Mouse (Mus musculus) cerebellum, postnatal 36 days (tissue): ENCODE results near the gene Fnip2.

Source experiments
- DNase-seq, 2 experiments: peaks; one replicate each; pipeline ENCODE4 v3.0.0; 2021 to 2022; ENCODE audit warnings: mixed read lengths in 2 of 2

Gene Fnip2

DNA sequence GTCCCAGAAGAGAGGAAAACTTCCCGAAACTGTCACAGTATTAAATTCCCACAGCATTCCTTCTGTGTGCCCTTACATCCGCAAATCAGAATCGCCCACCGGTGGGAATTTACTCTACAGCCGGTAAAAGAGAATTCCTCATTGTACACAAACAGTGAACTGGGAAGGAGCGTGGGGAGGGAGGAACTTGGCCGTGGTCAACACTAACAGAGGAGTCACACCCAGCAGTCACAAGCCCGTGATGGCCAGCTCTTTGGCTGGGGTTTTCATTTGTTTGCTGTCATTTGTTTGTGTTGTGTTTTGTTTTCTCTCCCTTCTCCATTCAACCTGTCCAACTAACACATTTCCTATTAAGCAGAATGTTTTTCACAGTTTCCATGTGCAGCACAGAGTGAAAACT, 39.7 kb downstream of the Fnip2 start:
- DNase-seq: no peak

DNA sequence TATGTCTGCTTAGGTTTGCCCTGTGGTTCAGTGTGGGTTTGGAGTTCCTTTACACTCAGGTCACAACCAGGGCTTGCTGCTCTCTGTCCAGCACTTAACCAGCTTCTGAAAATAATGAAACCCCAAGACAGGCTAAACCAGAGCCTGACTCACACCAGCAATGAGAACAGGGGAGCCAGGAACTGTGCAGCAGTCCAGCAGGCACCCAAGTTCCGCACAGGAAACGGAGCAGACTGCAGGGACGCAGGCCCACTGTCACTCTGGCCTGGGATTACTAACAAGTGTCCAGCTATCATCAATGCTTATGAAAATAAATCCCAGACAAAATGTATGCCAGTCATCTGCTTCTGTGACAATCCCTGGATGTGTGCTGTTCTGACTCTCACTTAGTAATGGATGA, 40.1 kb downstream of the Fnip2 start:
- DNase-seq: no peak

DNA sequence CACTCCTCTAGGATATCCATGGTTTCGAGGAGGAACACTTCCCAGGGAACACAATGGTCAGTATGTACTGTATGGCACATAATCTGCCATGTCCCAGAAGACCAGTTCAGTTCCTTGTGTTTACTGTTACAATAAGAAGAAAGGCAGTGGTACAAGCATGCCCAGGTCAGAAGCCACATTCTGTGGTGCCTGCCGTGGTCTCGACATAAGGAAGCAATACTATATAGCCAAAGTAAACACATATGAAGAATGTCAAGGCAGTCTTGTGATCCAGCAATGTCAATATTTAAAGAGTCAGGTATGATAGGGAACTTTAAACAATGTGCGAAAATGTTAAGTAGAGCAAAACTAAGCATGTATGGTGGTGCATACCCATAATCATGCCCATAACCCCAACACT, 44.2 kb downstream of the Fnip2 start:
- DNase-seq: no peak

DNA sequence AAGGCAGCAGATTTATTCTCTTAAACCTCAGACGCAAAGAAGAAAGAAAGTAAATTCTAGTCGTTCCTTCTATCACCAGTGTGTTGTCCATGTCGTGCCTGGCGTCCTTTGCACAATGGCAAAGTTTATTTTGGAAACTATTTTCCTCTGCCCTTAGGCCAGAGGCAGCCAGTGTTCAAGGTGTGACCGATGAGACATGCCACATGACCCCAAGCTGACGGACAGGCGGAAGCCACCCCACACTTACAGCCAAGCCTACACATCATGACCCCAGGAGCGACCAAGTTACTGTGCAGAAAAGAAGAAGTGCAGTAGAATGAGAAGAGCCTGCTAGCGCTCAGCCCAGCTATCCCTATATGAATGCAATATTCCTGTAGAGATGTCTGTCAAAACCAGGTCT, 47.7 kb downstream of the Fnip2 start:
- no peak for DNase-seq

DNA sequence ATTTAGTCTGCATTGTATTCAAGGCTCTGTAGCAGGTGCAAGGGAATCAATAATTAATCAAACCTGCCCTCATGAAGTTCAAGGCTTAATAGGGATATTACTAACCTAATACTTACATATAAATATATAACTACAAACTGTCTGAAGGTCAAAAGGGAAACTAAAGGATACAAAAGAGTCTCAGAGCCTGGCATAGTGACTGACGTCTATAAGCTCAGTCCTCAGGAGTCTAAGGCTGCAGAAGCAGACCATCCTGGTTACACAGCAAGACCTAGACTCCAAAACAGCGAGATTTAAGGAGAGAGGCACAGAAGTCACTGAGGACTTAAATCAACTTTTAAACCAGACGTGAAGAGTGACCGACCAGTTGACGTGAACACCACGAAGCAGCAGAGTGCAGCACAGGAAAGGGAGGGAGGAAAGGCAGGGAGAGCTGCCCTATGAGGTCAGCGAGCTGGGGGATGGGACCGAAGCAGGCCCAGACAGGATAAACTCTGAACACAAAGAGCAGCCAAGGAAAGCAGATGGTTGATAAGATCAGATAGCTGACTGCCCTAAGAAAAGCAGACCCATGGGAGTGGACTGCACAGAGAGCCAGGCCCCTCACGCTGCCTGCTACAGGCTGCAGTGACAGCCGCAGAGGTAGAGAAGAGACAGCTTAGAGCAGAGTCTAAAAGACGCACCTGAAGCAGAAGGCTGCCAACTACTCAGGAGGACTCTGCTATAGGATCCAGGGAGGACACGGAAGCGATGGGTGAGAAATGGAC, 48.7 kb downstream of the Fnip2 start:
- DNase-seq: peak; percentile 67 to 70

DNA sequence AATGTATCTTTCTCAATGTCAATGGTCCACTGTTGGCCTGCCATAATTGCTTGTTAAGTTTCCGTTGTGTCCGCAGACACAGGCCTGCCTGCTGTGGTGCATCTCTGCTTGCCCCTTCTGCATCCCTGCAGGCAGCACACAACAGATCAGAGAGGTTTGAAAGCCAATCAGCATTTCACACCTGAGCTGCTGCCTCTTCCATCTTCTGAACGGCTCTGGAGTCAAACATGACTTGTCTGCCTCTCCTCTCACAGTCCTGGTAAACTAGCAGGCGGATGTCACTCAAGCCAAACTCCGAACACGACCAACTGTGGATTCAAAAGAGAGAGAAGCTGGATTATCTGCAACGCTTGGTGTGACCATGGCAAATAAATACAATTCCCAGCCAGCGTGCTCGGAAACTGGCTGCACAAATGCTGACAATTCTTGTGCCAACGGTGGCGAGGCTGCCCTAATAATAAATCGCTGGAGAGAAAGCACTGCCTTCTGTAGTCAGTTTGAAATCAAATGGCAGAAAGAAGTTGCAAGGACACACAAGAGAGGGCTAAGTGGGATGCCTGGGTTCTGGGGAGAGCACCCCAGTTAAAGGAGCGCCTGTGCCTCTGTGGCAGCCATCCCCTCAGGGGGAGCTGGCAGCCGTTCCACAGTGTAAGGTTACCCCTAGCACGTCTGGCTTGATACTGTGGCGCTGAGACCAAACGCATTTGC, 49.6 kb downstream of the Fnip2 start:
- DNase-seq: peak; percentile 63 to 72

DNA sequence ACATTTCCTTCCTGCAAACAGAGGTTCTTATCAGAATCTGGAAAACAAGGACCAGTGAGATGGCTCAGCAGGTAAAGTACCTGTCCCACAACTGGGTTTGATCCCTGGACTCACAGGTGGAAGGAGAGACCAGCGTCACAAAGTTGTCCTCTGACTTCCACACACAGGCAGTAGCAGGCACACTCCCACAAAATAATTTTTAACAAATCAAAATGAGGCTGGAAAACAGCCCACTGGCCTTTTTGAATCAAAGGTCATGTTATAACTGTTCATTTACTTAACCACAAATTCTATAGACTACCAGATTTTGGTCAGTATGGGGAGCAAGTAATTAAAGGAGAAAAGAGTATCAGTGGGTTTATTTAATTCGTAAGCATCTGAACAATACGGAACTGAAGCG, 50.6 kb downstream of the Fnip2 start:
- no peak for DNase-seq

DNA sequence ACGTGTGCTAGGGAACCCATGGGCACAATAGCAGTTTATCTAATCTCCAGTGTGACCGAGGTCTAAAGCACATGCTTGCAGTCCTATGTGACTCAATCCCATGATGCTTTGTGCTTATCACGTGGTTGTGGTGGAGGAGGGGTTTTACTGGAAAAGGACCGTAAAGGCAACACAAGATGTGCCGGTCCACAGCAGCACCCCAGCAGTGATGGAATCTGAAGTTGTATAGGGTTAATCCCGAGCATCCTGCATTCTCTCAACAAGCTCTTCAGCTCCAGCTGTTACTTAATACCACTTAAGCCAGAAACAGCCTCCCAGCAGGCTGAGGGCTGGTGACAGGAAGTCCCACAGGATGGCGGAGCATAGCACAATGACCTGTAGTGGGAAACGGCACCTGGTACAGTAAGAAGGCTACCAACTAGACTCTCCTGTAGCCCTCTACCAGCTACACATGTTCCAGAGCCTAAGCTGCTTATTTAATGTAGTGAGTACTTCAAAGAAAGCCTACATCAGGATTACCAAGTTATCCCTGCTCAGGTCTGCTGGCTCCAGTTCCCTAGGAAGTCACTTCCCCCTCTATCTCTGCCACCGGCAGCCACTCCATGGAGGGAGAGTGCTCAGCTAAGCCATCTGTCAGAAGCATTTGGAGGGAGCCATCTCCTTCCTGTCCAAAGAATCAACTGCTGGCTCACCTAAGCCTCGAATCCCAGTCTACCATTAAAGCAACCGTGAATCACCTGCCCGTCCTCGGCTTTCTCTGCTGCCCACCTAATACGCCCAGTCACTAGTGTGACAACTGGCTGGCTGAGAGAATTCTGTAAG, 51.3 kb downstream of the Fnip2 start:
- peak; percentile 66 to 68 for DNase-seq

DNA sequence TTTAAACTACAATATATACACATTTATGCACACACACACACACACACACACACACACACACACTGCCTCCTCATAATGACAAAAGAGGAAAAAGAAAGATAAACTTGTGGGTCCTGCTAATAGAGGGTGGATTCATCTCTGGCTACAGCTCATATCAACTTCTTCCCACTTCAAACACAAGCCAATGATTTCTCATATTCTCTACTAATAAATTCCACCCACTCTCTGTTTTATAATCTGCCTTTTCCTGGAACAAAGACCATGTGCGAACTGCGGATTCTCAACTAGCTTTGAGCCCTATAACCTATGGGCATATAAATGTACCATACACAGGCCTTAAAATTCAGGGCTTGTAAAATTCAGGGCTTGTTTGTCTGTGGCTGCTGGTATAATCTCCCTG, 53.3 kb downstream of the Fnip2 start:
- DNase-seq: no peak

DNA sequence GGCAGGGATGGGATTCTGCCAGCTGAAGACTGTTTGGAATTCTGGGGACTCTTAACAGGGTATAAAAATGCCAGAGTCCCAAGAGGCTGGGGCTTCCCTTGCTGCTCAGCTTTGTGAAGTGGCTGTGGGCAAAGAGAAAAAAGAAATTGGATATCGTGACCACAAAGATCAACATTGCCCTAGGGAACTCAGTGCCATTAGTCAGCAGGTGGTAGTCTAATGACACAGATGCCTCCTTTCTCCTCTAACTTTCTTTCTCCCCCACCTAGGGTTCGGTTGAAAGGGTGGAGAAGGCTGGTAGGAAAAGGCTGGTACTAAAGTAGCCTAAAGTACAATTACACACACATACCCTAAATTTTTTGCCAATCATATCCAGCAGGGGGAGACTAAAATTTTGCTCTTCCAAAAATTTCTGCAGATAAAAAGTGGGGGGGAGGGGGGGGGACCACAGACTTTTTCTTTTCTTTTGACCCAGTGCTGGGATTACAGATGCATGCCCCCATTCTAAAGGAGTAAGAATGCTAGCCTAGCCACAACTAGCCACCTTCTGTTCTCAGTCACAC, 66.3 kb downstream of the Fnip2 start:
- no peak for DNase-seq

DNA sequence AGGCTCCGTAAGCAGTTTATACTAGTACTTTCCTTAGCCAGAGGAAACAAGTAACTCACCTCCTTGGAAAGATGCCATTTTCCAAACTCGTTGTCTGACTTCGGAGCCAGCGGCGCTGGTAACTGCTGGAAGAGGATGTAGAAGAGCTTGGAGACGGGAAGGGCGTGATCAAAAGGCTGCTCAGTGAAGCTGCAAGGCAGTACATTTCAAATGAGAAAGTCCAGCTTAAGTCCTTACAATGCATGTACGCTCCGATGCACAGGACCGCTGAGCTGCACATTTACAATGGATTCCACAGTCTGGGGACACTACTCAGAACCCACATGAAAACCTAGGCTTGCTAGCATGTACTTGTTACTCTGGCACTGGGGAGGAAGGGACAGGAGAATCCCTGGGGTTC, 67.3 kb downstream of the Fnip2 start:
- no peak for DNase-seq

DNA sequence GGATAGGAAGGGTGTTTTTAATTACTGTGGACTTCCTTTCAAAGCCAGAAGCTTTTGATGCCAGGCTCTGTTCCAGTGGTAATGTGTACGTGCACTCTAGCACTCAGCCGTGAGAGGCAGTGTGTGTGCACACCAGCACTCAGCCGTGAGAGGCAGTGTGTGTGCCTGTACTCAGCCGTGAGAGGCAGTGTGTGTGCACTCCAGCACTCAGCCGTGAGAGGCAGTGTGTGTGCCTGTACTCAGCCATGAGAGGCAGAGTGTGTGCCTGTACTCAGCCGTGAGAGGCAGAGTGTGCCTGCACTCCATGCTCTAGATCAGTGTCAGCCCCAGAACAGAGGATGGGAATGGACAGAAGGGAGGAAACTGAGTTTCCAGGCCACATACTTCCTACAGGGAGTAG, 70.9 kb downstream of the Fnip2 start:
- DNase-seq: no peak

DNA sequence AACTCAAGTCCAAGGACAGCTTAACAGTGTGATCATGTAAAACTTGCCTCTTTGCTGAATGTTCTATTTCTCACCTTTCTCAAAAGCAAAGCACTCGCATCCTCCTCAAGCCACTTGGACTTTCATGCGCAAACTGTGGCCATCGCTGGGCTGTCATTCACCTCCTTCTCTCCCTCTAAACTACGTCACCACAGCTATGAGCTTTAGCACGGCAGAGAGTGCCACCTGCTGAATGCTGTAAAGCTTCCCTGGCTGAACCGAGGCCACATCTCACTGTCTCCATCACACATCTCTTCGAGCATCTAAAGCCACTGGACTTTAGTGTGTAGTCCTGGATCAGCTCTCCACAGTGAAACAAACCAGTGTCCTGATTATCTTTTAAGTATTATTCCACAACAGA, 72.4 kb downstream of the Fnip2 start:
- no peak for DNase-seq

DNA sequence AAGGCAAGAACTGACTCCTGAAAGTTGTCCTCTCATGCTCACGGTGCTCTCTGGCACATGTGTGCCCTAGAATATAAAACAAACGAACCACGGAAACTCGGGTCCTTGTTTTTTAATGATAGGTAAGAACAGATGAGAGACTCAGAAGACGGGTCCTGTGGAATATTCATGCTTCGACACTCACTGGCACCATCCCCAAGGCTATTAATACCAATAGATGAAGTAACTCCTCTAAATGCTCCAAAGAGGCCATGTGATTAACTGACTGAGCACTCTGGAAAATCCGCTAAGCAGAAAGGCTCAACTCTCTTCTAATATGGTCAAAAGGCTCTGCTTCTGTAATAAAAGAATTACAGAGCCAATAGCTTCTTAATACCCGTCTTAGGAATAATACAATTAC, 73.6 kb downstream of the Fnip2 start:
- no peak for DNase-seq

DNA sequence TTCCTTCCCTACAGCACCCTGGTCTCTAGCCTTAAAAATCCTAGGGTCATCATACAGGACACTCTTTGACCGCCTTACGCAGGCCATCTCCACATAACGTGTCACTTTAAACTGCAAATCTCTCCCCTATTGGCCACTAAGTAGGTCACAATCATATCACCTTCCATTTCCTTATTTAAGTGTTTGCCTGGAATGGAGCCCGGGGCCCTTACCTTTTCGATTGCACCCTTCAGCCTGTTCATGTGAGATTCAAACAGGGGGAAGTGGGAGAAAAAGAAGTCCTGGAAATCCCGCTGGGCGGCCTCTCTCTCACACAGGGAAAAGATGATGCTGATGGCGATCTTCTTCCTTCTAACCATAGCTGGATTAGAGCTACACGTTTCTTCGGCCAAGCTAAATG, 74.5 kb downstream of the Fnip2 start:
- DNase-seq: no peak

DNA sequence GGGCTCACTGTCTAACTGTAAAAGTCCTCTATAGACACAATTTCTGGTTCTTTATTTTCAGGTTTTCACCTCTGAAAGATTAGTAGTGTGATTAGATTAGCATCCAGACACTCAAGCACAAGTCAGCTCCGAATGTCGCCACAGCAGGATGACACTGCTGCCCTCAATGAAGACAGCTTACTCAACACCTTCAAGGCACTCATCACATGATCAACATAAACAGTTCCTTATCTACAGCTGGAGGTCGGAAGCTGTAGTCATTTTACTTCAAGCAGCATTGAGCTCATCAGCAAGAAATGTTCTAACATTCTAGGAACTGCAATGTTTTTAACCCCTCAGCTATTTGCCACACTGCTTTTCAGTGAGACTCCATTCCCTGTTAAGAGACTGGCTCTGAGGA, 76.0 kb downstream of the Fnip2 start:
- no peak for DNase-seq

DNA sequence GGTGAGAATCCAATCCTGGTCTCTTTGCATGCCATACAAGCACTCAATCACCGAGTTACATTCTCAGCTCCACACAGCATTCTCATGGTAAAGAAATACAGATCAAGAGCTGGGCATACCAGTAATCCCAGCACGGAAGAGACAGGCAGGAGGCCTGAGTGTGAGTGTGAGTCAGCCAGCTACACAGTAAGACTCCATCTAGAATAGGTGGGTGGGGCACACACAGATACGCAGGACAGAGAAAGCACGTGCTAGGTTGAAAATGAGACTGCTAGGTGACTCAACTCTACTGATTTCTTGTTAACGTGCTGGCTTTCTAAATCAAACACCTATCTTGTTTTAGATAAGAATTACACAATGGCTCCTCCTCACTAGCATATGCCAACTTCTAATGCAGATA, 77.5 kb downstream of the Fnip2 start:
- DNase-seq: no peak

DNA sequence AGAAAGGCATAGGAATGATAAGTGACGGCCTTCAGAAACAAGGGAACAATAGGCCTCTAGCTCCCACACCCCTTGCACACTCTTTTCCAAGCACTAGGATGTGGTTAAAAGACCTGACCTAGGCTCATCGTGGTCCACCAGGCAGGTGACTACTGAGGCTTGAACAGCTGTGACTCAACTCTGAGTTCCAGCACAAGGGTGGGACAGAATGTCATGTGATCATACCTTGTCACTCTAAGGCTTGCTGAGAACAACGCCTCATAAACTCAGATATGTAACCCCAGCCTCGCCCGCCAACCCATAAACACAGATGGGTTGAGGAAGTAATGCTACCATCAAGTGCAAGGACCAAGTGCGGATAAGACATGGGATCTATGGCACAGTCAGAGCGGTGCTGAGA, 79.6 kb downstream of the Fnip2 start:
- DNase-seq: no peak

DNA sequence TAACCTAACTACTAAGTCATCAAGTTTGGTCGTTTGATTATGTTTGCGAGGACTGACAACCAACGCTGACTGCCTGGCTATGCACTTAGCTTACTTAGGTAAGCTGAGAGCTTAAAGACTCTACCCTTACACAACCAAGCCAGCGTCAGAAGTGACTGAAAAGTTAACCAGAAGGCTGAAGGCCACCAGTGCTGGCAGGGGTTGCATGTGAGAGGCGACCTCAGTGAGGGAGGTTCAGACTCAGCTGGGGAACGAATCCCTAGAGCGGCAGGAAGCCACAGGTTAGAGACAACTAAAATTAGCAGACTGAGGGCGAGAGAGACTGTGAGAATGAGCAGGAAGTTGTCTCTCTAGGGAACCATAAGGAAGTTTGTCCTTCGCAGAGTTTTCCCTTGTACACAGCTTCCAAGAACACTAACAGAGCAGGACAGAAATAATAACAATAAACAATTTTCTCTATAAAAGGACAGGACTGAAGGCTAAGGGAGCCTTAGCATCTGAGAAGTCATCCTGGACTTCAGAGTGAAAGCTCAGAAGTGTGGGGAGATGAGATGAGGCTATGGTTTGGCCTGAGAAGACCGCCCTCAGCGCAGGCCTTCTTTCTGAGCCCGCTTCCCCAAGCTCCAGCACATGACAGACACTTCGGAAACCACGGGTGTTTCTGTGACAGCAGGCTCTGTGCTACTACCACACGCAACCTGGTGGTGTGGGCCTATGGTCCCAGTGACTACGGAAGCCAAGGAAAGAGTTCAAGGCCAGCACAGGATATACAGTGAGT, 83.1 kb downstream of the Fnip2 start:
- no peak for DNase-seq

DNA sequence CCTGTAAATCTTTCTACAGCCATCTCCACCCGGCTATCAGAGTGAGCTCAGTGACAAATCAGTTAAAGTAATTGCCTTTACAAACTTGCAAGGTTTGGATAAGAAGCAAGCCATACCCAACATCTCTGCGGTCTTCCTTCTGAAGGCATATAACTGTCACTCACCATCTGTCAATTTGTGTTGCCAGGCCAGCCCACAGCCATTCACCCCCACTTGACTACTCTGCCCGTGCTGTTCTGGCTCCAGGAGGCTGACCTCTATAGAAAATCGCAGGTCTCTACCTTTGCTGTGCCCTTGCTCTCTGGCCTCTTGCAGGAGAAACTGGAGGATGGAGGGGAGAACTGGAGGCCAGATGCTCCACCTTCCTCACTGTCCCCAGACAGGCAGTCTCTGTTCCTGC, 88.7 kb downstream of the Fnip2 start:
- DNase-seq: no peak

DNA sequence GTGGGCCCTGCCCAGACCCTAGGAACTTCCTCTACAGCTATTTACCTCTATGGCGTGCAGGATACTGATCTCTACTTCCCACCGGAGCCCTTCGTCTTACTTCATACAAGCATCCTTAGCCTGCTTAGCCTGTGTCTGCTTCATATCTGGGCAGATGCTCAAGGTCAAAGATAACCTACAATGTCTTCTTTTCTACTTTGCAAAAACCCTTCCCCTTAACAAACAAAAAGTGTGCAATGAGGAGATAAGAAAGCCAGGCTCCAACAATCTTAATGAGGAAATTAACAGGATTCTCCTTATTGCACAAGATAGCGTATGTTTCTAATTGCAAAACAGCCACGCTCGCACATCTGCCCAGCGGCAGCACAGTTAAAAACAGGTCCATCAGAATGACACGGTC, 89.2 kb downstream of the Fnip2 start:
- DNase-seq: no peak

DNA sequence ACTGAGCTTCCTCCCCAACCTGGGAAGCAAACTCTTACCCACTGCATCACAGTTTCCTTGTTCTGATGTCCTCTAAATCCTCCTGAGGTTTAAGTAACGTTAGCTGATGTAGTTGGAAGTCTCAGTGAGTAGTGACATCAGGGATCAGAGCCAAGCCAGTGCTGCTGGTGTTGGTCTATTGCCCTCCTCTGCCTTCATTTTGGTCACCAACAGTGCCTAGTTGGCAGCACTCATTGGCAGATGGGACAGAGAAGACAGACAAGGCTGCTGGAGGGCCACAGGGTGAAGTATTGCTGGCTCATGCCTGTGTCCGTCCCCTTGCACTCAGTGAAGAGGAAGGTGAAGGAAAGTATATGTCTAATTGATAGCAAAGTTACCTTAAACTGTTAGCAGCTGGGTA, 91.6 kb downstream of the Fnip2 start:
- peak; percentile 41 to 44 for DNase-seq

DNA sequence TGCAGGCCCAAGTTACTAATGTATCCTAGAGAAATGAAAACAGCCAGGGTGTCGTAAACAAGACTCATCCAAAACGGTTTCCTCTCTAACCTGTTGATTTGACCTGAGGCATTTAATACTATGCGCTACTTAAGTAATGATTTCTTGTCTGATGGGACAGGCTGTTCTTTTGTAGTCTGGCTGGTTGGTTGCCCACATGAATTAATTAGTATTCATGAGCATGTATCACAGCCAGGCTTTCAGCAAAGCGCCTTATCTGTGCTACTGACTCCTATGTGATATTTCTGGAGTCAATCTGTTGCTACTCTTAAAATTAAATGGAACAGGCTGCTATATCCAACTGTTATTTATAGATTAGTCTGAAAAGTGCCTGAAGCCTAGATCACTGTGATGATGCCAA, 92.7 kb downstream of the Fnip2 start:
- DNase-seq: peak in 1 of 2 experiments; percentile 21
